Mouse (Mus musculus) midbrain, embryonic 12.5 days (tissue): ENCODE data around the gene Pde8a. TPM values are rescaled to one million over a fixed set of nuclear protein-coding genes. Genes with fewer than 3 reads are reported as not detected.

Source experiments
- ATAC-seq: fragments of 200-750 bp; cut with Nextera tagmentation; 2 replicates; pipeline ENCODE4 v1.8.0; 2017; ENCODE audit warnings: low read depth, moderate TSS enrichment, moderate library complexity; ENCODE audit not compliant: low FRiP score
- H3K27ac ChIP-seq: fragments of 300-500 bp; sonication (generic); replicated peaks from 2 replicates; pipeline ENCODE4 v1.5.1; 2016; ENCODE audit warnings: mild to moderate bottlenecking
- H3K27me3 ChIP-seq: fragments of 300-500 bp; sonication (generic); 2 replicates; pipeline ENCODE4 v1.6.1; 2016; ENCODE audit warnings: mild to moderate bottlenecking
- H3K36me3 ChIP-seq: fragments of 300-500 bp; sonication (generic); 2 replicates; pipeline ENCODE4 v1.6.1; 2016
- H3K4me1 ChIP-seq: fragments of 300-500 bp; sonication (generic); 2 replicates; pipeline ENCODE4 v1.6.1; 2016
- H3K4me2 ChIP-seq: fragments of 300-500 bp; sonication (generic); replicated peaks from 2 replicates; pipeline ENCODE4 v1.6.1; 2016; ENCODE audit warnings: mild to moderate bottlenecking, moderate library complexity
- H3K4me3 ChIP-seq: fragments of 300-500 bp; sonication (generic); 2 replicates; pipeline ENCODE4 v1.5.1; 2016; ENCODE audit warnings: mild to moderate bottlenecking
- H3K9ac ChIP-seq: fragments of 300-500 bp; sonication (generic); replicated peaks from 2 replicates; pipeline ENCODE4 v1.6.1; 2016; ENCODE audit warnings: mild to moderate bottlenecking, moderate library complexity
- H3K9me3 ChIP-seq: fragments of 300-500 bp; sonication (generic); 2 replicates; pipeline ENCODE4 v1.6.1; 2016; ENCODE audit warnings: mild to moderate bottlenecking
- WGBS: fragments of 180-500 bp; shearing (Covaris S2); methylation state at CpG from one replicate; pipeline ENCODE4 v1.1.7; 2016; 5-methylcytosine and 5-hydroxymethylcytosine counted together
- polyA plus RNA-seq: library from polyadenylated mRNA; unstranded; fragments of >200 nt; fragmentation: Nextera tagmentation; extraction: Ambion mirVana; gene quantifications from 2 replicates; pipeline ENCODE4 v1.2.1, GENCODE M21; 2016

Gene Pde8a
- polyA plus RNA-seq: 2.9 and 3.2 TPM in 2 replicates

- H3K27ac ChIP-seq: peak within 1 kb of the TSS; percentile 60
- peaks cover 75% of the 10 kb centered on the region for H3K27me3 ChIP-seq
- H3K36me3 ChIP-seq: no peaks in the 10 kb centered on the region
- whole genome bisulfite sequencing: 1% methylated on average over 128 of the region's 128 CpGs
- no peaks in the 10 kb centered on the region for H3K9me3 ChIP-seq
- peak within 1 kb of the TSS; percentile 37 for H3K9ac ChIP-seq
- peak within 1 kb of the TSS; percentile 63 for H3K4me2 ChIP-seq
- H3K4me3 ChIP-seq: peak within 1 kb of the TSS; percentile 47
- 0 out of 2 replicates have a peak, but pooled peaks have one; percentile 13 for ATAC-seq
- peaks cover 22% of the 10 kb centered on the region for H3K4me1 ChIP-seq
These were observed at the start of gene Pde8a for GRCm38 (mm10) chr7:81213347-81214152. Gene Pde8a, plus strand, starts transcription at chr7:81213596.

GRCm38 (mm10) chr7:81164411-81164810 lies 49.0 kb upstream of the Pde8a start:
- Histone ChIP-seq H3K9me3 (no peaks in the 10 kb centered on the region), H3K36me3 (no peaks in the 10 kb centered on the region), H3K27ac (no peak overlapping the region), H3K27me3 (0 out of 2 replicates have a peak, but pooled peaks cover 4% of the 10 kb centered on the region), H3K4me2 (no peak overlapping the region), H3K4me1 (no peaks in the 10 kb centered on the region), H3K4me3 (no peak overlapping the region), H3K9ac (no peak overlapping the region)
- WGBS: 69% methylated on average over 7 of the region's 7 CpGs
- ATAC-seq: no peak

- Histone ChIP-seq H3K4me1 (no peaks in the 10 kb centered on the region), H3K9me3 (no peaks in the 10 kb centered on the region), H3K4me3 (no peak overlapping the region), H3K9ac (no peak overlapping the region), H3K27me3 (0 out of 2 replicates have a peak, but pooled peaks cover 4% of the 10 kb centered on the region), H3K36me3 (no peaks in the 10 kb centered on the region), H3K27ac (no peak overlapping the region), H3K4me2 (no peak overlapping the region)
- no peak for ATAC-seq
- 43% methylated on average over 3 of the region's 3 CpGs for WGBS
These were observed 46.3 kb upstream of the Pde8a start for GRCm38 (mm10) chr7:81167124-81167523.

- H3K9me3 ChIP-seq: peaks cover 8% of the 10 kb centered on the region; the same call in 1 of the 2 replicates
- no peak overlapping the region for H3K9ac ChIP-seq
- 84% methylated on average over 7 of the region's 7 CpGs for WGBS
- H3K4me3 ChIP-seq: no peak overlapping the region
- no peak overlapping the region for H3K27ac ChIP-seq
- no peaks in the 10 kb centered on the region for H3K36me3 ChIP-seq
- ATAC-seq: no peak
- H3K4me2 ChIP-seq: no peak overlapping the region
- H3K4me1 ChIP-seq: no peaks in the 10 kb centered on the region
- H3K27me3 ChIP-seq: 0 out of 2 replicates have a peak, but pooled peaks cover 4% of the 10 kb centered on the region
These were observed 44.0 kb upstream of the Pde8a start for GRCm38 (mm10) chr7:81169351-81169750.

- no peak overlapping the region for H3K4me3 ChIP-seq
- H3K4me1 ChIP-seq: no peaks in the 10 kb centered on the region
- peaks cover 8% of the 10 kb centered on the region; the same call in 1 of the 2 replicates for H3K9me3 ChIP-seq
- ATAC-seq: no peak
- 0 out of 2 replicates have a peak, but pooled peaks cover 2% of the 10 kb centered on the region for H3K27me3 ChIP-seq
- H3K9ac ChIP-seq: no peak overlapping the region
- WGBS: 96% methylated on average over 2 of the region's 2 CpGs
- H3K36me3 ChIP-seq: no peaks in the 10 kb centered on the region
- H3K4me2 ChIP-seq: no peak overlapping the region
- no peak overlapping the region for H3K27ac ChIP-seq
These were observed 39.5 kb upstream of the Pde8a start for GRCm38 (mm10) chr7:81173931-81174330.

- Histone ChIP-seq H3K4me1 (no peaks in the 10 kb centered on the region), H3K9me3 (peaks cover 8% of the 10 kb centered on the region; the same call in 1 of the 2 replicates), H3K9ac (no peak overlapping the region), H3K4me3 (no peak overlapping the region), H3K27ac (no peak overlapping the region), H3K27me3 (no peaks in the 10 kb centered on the region), H3K36me3 (no peaks in the 10 kb centered on the region), H3K4me2 (no peak overlapping the region)
- WGBS: 87% methylated on average over 5 of the region's 5 CpGs
- ATAC-seq: no peak
These were observed 38.7 kb upstream of the Pde8a start for GRCm38 (mm10) chr7:81174654-81175053.

- Histone ChIP-seq H3K9ac (no peak overlapping the region), H3K36me3 (no peaks in the 10 kb centered on the region), H3K27me3 (no peaks in the 10 kb centered on the region), H3K4me3 (no peak overlapping the region), H3K4me1 (no peaks in the 10 kb centered on the region), H3K27ac (no peak overlapping the region), H3K4me2 (no peak overlapping the region), H3K9me3 (peaks cover 8% of the 10 kb centered on the region; the same call in 1 of the 2 replicates)
- ATAC-seq: no peak
- 44% methylated on average over 5 of the region's 5 CpGs for WGBS
These were observed 37.1 kb upstream of the Pde8a start for GRCm38 (mm10) chr7:81176187-81176769.

- WGBS: 73% methylated on average over 5 of the region's 5 CpGs
- Histone ChIP-seq H3K4me3 (no peak overlapping the region), H3K4me1 (no peaks in the 10 kb centered on the region), H3K9me3 (no peaks in the 10 kb centered on the region), H3K9ac (no peak overlapping the region), H3K27me3 (no peaks in the 10 kb centered on the region), H3K27ac (no peak overlapping the region), H3K36me3 (no peaks in the 10 kb centered on the region), H3K4me2 (no peak overlapping the region)
- no peak for ATAC-seq
These were observed 33.9 kb upstream of the Pde8a start for GRCm38 (mm10) chr7:81179494-81179893.

- Histone ChIP-seq H3K4me2 (no peak overlapping the region), H3K27ac (no peak overlapping the region), H3K4me3 (no peak overlapping the region), H3K9me3 (no peaks in the 10 kb centered on the region), H3K36me3 (no peaks in the 10 kb centered on the region), H3K9ac (no peak overlapping the region), H3K27me3 (no peaks in the 10 kb centered on the region), H3K4me1 (no peaks in the 10 kb centered on the region)
- 83% methylated on average over 10 of the region's 10 CpGs for WGBS
- ATAC-seq: no peak
These were observed 30.8 kb upstream of the Pde8a start for GRCm38 (mm10) chr7:81182492-81183175.

- Histone ChIP-seq H3K9ac (no peak overlapping the region), H3K36me3 (no peaks in the 10 kb centered on the region), H3K4me2 (no peak overlapping the region), H3K4me1 (no peaks in the 10 kb centered on the region), H3K9me3 (no peaks in the 10 kb centered on the region), H3K27me3 (no peaks in the 10 kb centered on the region), H3K27ac (no peak overlapping the region), H3K4me3 (no peak overlapping the region)
- ATAC-seq: no peak
These were observed 30.2 kb upstream of the Pde8a start for GRCm38 (mm10) chr7:81183181-81183580.

GRCm38 (mm10) chr7:81184136-81184535 lies 29.3 kb upstream of the Pde8a start:
- no peak overlapping the region for H3K9ac ChIP-seq
- H3K4me1 ChIP-seq: no peaks in the 10 kb centered on the region

GRCm38 (mm10) chr7:81184651-81185050 lies 28.7 kb upstream of the Pde8a start:
- Histone ChIP-seq H3K9me3 (no peaks in the 10 kb centered on the region), H3K27ac (no peak overlapping the region), H3K4me1 (no peaks in the 10 kb centered on the region), H3K4me3 (no peak overlapping the region), H3K9ac (no peak overlapping the region), H3K27me3 (no peaks in the 10 kb centered on the region), H3K4me2 (no peak overlapping the region), H3K36me3 (no peaks in the 10 kb centered on the region)
- no peak for ATAC-seq
- WGBS: 82% methylated on average over 1 of the region's 1 CpGs

More at GRCm38 (mm10) chr7:81184136-81184535, 29.3 kb upstream of the Pde8a start:
- H3K27ac ChIP-seq: no peak overlapping the region
- 85% methylated on average over 2 of the region's 2 CpGs for WGBS
- no peak for ATAC-seq
- no peak overlapping the region for H3K4me3 ChIP-seq
- no peaks in the 10 kb centered on the region for H3K9me3 ChIP-seq
- H3K36me3 ChIP-seq: no peaks in the 10 kb centered on the region
- H3K27me3 ChIP-seq: no peaks in the 10 kb centered on the region
- H3K4me2 ChIP-seq: no peak overlapping the region
